Mouse (Mus musculus): ENCODE data around the gene Bco1.

Gene Bco1

DNA sequence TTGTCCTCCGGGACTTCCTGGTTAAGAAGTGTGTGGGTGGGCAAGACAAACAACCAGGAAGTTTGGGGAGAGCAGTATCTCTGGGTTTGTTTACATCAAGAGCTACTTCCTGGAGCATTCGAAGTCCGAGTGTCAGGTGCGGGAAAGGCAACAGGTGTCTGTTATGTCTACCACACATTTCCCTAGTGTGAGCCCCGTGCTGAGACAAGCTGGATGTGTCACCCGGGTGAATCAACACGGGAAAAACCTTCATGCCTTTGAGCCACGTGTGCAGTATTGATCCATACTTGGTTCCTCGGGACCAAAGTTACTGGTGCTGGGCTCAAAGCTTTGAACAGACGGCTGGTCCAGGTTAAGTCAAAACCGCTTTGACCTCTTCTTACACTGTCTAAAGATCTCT is 41.7 kb downstream of the Bco1 start:
- no peak for DNase-seq (ENCODE audit: low spot score in 2 of 2)

DNA sequence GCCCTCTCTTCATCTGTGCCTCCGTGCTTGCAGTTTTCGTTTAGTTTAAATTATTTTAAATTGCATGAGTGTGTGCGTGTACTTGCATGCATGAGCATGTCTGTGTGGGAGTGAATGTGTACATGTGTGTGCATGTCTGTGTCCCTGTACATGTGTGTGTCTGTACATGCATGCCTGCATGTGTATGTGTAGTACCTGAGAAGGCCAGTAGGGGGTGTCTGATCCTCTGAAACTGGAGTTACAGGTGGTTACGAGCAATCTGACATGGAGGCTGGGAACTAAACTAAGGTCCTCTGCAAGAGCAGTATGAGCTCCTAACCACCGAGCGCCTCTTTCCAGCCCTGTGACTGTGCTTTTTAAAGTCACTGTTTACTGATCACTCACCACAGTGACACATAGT is 52.9 kb downstream of the Bco1 start:
- no peak for DNase-seq (ENCODE audit: low spot score in 2 of 2)

DNA sequence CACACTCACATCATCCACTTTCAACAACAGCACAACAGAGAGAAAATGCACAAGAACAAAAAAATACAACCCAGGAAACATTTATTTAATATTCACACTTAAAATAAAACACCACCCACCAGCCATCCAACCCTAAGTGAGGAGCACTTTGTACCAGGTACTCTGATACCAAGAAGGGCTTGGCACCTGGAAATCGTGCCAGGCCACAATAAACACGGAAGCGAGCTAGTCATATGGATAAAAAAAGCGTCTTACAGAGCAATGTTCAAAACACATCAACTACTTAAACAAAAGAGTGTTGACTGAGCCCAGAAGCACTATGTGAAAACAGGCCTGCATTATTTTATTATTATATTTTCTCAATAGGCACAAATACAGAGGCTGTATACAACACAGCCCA is 60.5 kb downstream of the Bco1 start:
- no peak for DNase-seq (ENCODE audit: low spot score in 2 of 2)

DNA sequence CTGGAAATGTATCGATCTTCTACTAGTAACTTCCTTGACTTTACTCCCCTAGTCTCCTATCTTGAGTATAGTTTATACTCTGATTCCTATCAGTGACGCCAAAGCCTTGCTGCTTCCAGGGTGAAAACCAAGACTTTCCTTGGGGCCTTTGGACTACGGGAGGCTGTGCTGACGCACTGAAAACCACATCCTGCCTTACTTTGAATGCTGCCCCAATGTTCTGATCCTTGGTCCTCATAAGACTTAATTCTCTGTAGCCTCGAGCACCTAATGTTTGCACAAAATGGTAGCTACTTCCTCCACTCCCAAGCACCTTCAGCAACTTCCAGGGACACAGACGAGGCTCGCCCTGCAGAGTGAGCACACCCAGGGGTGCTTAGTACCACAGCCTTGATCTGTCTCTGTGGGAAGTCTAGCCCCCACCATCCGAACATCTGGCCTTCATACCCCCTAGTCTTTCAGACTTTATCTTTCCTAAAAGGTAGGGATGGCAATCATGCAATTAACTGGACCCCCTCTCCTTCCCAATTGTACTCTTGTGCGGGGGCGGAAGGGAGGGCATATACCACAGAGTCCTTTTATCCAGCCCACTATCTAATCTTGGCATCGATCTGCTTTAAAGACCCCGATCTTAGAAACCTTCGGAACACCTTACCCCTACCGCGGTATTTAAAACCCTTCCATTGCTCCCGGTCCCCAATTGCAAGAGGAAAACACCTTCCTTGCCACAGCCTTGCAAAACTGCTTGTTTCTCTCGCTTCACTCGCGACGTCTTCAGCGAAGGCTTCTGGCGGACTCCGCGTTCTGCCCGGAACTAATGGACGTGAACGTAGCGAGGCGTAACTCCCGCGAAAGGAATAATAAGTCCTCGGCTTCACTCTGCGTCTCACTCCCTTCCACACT is 61.5 kb downstream of the Bco1 start:
- no peak for DNase-seq (ENCODE audit: low spot score in 2 of 2)

DNA sequence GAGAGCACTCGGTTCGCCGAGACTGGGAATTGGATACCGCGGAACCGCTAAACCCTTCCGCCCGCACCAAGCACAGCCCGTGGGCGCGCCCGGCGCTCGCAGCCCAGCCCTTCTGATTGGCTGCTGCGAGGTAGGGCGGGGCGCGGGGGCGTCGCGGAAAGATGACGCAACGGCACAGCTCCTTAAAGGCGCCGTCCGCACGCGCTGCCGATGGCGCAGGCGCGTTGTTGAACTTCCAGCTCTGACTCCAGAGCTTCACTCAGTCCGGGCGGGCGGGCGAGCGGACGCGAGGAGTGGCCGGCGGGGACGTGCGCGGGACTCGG is 62.1 kb downstream of the Bco1 start:
- peak; percentile 94 to 95 for DNase-seq (ENCODE audit: low spot score in 2 of 2)

DNA sequence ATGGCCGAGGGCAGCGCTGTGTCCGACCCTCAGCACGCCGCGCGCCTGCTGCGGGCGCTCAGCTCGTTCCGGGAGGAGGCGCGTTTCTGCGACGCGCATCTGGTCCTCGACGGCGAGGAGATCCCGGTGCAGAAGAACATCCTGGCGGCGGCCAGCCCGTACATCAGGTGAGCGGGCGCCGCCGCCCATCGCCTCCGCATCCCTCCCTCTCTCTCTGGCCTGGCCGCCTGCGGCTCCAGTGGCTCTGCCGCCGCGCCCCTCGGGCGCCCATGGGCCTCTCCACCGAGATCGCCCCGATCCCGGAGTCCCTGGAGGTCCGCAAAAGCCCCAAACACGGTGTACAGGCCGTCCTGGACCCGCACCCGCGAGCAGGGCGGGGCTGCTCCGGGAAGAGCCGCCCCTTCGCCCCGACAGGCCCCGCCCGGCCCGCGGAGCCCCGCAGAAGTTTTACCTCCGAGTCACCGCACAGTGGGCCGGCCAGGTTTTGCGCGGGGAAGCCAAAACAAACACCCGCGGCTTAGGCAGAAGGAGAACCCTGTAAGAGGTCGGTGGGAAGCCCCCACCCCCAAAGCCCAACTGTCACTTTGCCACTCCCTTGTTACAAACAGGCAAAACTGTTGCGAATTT is 62.6 kb downstream of the Bco1 start, which contains the start of gene Gan:
TSS of gene Gan (plus strand) at position 1 of the 627 bp plus-strand sequence.
- DNase-seq (ENCODE audit: low spot score in 2 of 2), result peak; percentile 30 to 45

DNA sequence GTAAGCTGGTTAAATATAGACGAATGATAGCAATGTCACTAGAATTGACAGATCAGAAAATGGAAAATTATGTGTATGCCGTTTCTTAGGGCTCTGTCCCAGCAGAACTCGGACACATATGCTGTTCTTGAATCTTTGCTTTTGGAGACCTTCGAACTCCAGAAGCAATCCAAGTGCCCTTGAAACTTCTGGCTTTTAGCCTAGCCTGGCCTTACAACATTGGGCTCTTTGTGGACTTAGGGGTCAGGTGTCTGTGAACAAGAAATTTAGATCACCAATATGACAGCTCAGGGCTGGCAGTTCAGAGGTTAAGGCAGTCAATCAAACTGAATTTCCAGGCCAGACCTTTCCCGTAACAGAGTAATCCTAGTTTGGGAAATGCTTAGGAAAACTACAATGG is 63.4 kb downstream of the Bco1 start:
- no peak for DNase-seq (ENCODE audit: low spot score in 2 of 2)

DNA sequence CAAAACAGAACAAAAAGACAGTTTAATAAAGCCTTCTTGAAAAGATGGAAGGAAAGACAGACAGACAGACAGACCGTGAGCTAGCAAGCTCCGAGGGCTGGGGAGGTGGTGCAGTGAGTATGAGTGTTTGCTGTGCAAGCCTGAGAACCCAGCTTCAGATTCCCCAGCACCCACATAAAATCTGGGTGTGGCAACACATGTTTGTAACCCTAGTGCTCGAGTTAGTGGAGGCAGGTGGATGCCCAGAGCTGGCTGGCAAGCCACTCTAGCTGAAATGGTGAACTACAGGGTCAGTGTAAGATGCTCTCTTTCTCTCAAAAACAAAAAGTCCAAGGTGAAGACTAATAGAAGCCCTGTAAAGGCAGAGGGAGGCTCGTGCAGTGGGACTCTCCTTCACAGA is 69.3 kb downstream of the Bco1 start:
- no peak for DNase-seq (ENCODE audit: low spot score in 2 of 2)

DNA sequence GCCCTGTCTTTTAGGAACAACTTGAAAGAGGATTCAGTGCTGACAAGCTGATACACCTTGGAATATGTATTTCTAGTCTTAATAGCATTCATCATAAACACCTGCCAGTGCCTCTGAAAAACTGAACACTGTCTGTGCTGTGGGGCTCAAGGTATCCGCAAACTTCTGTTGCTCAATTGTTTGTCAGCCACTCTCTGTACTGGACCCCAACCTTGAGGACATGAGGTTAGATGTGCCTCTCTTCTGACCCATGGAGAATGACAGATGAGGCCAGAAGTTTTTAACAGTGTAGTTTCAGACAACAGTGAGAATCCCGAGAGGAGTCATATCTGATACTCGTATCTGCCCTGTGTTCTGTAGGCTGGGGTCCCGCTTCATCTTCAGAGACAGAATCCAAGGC is 69.9 kb downstream of the Bco1 start:
- DNase-seq (ENCODE audit: low spot score in 2 of 2), result no peak

DNA sequence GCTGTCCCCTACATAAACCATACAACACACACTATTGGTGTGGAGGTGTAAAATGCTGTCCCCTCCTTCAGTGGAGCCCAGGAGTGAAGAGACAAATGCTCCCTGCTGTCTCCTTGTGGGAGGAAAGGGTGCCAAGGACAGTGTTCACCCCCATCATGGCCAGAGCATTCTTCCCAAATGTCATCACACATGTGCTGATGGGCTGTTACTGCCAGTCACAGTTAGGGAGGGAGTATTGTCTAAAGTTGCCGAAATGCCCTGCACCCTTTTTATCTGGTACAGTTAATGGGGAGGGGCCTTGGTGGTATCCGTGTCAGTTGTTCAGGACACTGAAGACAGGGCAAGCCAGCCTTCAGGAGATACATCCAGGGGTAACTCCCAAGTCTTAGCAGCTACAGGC is 70.9 kb downstream of the Bco1 start:
- no peak for DNase-seq (ENCODE audit: low spot score in 2 of 2)

DNA sequence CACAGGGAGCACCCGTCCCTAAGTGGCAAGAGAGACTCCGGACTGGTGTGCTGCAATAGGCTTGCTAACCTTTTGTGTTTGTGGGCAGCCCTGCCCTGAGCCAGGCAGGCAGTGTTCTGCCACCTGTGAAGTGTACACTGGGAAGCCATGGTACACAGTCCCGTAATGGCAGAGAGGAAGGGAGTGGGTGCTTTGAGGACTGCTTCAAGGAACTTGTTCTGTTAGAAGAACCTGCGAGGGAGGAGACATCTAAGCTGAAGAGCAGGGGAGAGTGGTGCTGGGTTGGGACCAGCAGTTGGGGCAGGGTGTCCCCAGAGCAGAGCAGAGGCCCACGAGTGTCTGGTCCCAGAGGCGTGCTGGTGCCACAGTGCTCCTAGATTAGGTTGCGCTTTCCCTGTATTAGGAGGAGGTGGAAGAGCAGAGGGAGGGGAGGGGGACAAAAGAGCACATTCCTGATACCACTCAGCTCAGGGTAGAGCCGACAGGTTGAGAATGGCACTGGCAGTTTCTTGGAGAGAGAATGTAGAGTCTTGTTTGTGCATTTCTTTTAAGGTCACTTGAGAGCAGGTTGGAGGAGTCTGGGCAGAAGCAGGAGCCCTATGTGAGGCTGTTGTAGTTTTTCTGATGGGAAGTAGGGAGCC is 71.7 kb downstream of the Bco1 start:
- no peak for DNase-seq (ENCODE audit: low spot score in 2 of 2)

DNA sequence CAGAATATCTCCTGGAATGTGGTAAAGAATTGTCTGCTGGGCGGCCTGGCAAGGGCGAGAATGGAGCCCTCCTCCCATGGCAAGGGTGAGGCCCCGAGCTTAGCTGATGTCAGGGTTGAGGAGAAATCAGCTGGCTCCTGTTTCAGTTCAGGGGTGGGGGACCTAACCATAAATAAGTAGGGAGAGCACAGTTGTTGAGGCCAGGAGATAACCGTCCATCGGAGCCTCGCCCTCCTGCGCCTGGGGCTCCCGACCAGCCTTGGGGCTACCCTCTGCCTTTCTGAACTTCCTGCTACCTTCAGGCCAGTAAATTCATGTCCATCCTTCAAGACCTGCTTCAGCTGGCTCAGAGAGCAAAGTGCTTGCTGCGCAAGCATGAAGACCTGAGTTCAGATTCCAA is 72.7 kb downstream of the Bco1 start:
- no peak for DNase-seq (ENCODE audit: low spot score in 2 of 2)

DNA sequence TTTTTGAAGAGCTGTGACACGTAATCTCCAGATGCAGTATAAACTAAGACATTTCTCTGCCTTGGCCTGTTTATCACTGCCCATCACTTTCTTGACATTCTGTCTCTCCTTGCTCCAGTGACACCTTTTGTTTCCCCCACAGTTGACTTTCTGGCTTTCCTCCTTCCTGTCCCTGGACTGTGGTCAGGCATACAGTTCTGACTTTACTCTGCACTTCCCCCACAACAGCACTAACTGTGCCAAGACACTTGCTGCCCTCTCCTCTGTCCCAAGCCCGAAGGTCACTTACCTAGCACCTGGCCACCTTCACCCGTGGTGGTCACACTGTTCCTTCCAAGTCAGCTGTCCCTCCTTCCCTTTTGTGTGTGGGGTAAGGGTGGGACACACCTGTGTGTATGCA is 76.2 kb downstream of the Bco1 start:
- DNase-seq (ENCODE audit: low spot score in 2 of 2), result no peak

DNA sequence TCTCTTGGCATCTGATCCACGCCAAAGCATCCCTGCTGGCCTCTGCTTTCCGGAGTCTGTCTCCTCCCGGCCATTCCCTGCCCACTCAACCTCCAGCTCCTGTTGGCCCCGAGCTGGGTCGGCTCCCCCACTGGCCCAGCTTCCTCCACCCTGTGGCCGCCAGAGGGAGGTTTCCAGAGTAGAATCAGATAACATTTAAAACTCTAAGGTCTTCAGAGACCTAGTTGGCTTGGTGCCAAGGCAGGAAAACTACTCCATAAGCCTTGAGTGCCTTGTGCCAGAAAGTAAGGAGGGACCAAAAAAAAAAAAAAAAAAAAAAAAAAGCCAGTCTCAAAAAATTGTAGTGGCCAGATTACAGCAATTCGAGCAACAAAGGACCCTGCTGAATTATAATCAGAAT is 77.2 kb downstream of the Bco1 start:
- peak in 1 of 2 experiments; percentile 20 for DNase-seq (ENCODE audit: low spot score in 2 of 2)

DNA sequence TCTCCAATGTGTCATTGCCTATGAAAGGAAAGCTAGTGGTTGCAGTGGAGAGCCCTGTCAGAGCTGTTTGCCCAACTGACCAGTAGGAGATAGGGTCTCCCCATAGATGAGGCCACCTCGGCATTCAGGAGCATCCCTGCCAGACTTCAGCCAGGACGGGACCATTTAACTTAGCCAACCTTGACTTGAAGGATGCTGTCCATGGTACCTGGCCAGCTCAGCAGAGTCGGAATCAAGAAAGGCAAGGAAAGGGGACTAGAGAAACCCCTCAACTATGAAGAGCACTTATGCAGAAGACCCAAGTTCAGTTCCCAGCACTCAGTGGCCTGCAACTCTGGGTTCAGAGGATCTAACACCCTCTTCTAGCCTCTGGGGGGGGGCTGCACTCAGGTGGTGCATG is 78.0 kb downstream of the Bco1 start:
- DNase-seq (ENCODE audit: low spot score in 2 of 2), result no peak

DNA sequence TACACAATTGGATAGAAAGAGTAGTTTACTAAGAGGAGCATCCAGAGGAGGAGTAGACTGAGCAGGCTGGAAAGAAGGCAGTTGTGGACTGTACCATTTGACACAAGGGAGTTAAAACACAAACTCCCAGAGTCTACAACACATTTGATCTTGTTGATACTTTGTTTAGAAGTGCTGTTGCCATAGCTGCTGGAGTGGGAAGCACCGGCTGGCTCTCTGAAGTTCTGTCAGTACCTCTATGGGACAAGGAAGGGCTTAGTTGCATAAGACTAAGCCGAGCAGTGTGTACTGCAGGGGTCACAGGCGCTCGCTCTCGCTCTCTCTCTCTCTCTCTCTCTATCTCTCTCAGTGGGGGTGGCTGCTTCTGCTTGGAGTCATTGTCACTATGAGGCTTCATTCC is 78.9 kb downstream of the Bco1 start:
- DNase-seq (ENCODE audit: low spot score in 2 of 2), result no peak

DNA sequence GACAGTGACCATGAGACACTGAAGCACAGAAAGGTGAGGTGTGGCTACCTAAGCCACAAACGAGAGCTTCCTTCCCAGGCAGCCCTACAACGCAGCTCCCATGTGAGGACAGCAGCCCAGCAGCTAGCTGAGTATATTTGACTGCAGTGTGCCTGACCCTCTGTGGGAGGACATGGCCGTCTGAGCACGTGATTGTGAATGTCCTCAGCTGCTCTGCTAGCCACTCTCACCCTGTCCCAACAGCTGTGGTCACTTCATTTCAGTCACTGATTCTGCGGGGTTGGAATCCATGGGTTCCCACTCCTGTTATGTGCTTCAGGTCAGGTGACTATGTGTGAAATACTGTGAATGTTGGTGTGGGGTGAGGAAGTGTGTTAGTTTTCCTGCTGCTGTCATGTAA is 80.7 kb downstream of the Bco1 start:
- DNase-seq (ENCODE audit: low spot score in 2 of 2), result no peak

DNA sequence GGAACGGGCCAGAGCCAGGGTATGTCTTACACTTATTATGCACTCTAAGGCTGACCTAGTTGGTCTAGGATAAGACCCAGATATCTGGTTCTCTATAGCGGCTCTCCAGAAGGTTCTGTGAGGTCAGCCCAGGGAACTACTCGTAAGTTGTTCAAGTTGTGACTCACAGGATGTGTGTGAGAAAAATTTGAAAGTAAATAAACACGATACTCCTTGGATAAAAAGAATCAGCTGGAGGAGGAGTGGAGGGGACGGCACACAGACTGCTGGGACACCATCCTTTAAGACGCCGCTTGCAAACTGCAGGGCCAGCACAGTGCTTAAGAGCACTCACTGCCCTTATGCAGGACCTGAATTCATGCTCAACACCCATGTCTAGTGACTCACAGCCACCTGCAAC is 81.6 kb downstream of the Bco1 start:
- DNase-seq (ENCODE audit: low spot score in 2 of 2), result no peak

DNA sequence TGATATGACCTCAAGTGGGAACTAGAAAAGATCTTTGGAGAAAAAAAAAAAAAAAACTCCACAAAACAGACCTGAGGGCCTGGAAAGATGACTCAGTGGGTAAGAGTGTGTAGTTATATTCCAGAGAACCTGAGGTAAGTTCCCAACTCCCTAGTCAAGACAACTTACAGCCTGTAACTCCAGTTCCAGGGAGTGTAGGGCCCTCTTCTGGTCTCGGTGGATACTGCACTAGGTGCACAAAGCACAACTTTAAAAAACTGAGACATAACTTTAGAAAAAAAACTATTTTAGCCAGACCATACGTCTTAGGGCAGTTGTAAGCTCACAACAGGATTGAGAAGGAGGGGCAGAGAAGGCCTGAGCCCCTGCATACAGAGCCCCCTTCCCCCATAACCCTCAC is 82.4 kb downstream of the Bco1 start:
- DNase-seq (ENCODE audit: low spot score in 2 of 2), result no peak

DNA sequence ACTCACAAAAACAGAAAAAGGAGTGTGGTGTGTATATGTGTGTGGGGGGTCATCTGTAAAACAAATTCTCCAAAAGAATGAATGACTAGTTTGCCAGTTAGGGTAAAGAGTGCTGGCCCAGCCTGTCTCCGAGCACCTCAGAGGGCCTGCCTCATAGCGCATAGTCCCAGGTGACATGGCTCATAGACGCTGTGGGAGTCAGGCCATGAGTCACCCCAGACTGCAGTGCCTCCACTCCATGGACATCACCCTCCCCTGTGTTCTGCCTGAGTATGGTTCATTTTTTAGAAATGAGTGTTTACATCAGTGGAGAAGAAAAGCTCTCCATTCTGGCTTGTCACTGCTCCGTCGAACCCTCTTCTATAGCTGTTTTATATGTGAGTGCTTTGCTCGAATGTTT is 83.0 kb downstream of the Bco1 start:
- DNase-seq (ENCODE audit: low spot score in 2 of 2), result no peak

DNA sequence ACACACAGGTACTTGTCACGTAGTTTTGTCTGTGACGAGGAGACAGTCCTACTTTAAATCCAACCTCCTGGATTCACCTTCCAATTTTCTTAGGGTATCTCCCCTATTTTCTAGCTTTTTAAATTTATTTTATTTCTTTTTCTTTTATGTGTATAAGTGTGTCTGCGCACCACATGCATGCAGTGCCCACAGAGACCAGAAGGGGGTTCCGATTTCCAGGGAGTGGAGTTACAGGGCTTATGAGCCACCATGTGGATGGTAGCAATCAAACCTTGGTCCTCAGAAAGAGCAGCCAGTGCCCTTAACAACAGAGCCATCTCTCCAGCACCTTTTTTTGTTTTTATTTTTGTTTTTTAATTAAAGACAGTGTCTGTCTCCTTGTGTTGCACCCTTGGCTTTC is 87.1 kb downstream of the Bco1 start:
- no peak for DNase-seq (ENCODE audit: low spot score in 2 of 2)
